In the genomic region with DNA sequence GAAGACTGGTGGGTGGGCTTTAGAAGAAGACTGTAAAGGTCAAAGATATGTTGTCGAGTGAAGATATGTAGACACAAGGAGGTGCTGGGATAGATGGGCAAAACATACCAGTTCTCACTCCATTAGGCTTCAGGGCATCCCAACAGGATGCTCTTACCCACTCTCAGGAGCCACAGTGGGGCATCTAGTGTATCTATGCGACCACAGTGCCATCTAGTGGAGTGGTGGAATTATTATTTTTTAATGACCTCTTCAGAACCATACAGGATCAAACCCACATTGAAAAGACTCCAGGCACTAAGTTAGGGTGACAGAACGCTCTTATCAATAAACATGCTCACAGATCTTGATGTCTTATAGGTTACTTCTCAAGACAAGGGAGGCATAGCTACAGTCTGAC, we compare ENCODE assay signal across 7 mouse cellular contexts.
DNase-seq lines count a peak whose midpoint lies in the region; ATAC-seq lines count a peak whose summit lies in the region.

No protein-coding gene starts in this region.

- DNase-seq in urinary bladder, postnatal 36 days (ENCODE audit: low spot score in 2 of 2) = peak; percentile 28 to 31
- DNase-seq in urinary bladder, adult 2 months (ENCODE audit: low spot score) = no peak
- DNase-seq in adrenal gland, postnatal 36 days = peak; percentile 41 to 64
- DNase-seq in limb, embryonic 11.5 days (ENCODE audit: low spot score) = peak; percentile 81
- DNase-seq in naive thymus-derived CD4-positive, alpha-beta T cell, adult 2 months (ENCODE audit: low read depth) = peak; percentile 57

- no peak for ATAC-seq in embryonic facial prominence, embryonic 13.5 days (ENCODE audit: insufficient number of reproducible peaks, insufficient read depth, low FRiP score, low TSS enrichment, low read depth)
- ATAC-seq in hindbrain, embryonic 15.5 days (ENCODE audit: low FRiP score, low read depth) = 0 out of 2 replicates have a peak, but pooled peaks have one; percentile 49
- peak; percentile 52; the same call in 1 of the 2 replicates for ATAC-seq in limb, embryonic 11.5 days (ENCODE audit: insufficient number of reproducible peaks, low FRiP score, low TSS enrichment, low read depth)

- 34% methylated on average over 3 of the region's 3 CpGs for WGBS in embryonic facial prominence, embryonic 13.5 days
- 49% methylated on average over 3 of the region's 3 CpGs for WGBS in hindbrain, embryonic 15.5 days
- 39% methylated on average over 3 of the region's 3 CpGs for whole genome bisulfite sequencing in limb, embryonic 11.5 days

- peaks cover 64% of the 10 kb centered on the region for H3K4me1 ChIP-seq in embryonic facial prominence, embryonic 13.5 days
- H3K4me1 ChIP-seq in hindbrain, embryonic 15.5 days (replicated peaks) = 0 out of 2 replicates have a peak, but pooled peaks cover 7% of the 10 kb centered on the region
- H3K4me1 ChIP-seq in limb, embryonic 11.5 days (ENCODE audit: control insufficient read depth, insufficient read depth, low read length) = peaks cover 47% of the 10 kb centered on the region

- no peak overlapping the region for H3K9ac ChIP-seq in embryonic facial prominence, embryonic 13.5 days
- H3K9ac ChIP-seq in hindbrain, embryonic 15.5 days = no peak overlapping the region
- no peak overlapping the region for H3K9ac ChIP-seq in limb, embryonic 11.5 days (ENCODE audit: low read length)

- no peaks in the 10 kb centered on the region for H3K9me3 ChIP-seq in embryonic facial prominence, embryonic 13.5 days
- H3K9me3 ChIP-seq in hindbrain, embryonic 15.5 days = no peaks in the 10 kb centered on the region
- no peaks in the 10 kb centered on the region for H3K9me3 ChIP-seq in limb, embryonic 11.5 days (ENCODE audit: control insufficient read depth, low read length)

- no peak overlapping the region for H3K4me2 ChIP-seq in embryonic facial prominence, embryonic 13.5 days
- H3K4me2 ChIP-seq in hindbrain, embryonic 15.5 days = no peak overlapping the region
- no peak overlapping the region for H3K4me2 ChIP-seq in limb, embryonic 11.5 days (ENCODE audit: low read depth, severe bottlenecking)

- H3K4me3 ChIP-seq in embryonic facial prominence, embryonic 13.5 days = no peak overlapping the region
- no peak overlapping the region for H3K4me3 ChIP-seq in hindbrain, embryonic 15.5 days
- no peak overlapping the region for H3K4me3 ChIP-seq in limb, embryonic 11.5 days (ENCODE audit: low read depth, low read length)

- H3K36me3 ChIP-seq in embryonic facial prominence, embryonic 13.5 days = no peaks in the 10 kb centered on the region
- no peaks in the 10 kb centered on the region for H3K36me3 ChIP-seq in hindbrain, embryonic 15.5 days
- H3K36me3 ChIP-seq in limb, embryonic 11.5 days (ENCODE audit: control insufficient read depth, insufficient read depth, low read length) = no peaks in the 10 kb centered on the region

- H3K27me3 ChIP-seq in embryonic facial prominence, embryonic 13.5 days = no peaks in the 10 kb centered on the region
- H3K27me3 ChIP-seq in hindbrain, embryonic 15.5 days = no peaks in the 10 kb centered on the region
- no peaks in the 10 kb centered on the region for H3K27me3 ChIP-seq in limb, embryonic 11.5 days (ENCODE audit: control insufficient read depth, insufficient read depth, low read length)

- H3K27ac ChIP-seq in embryonic facial prominence, embryonic 13.5 days = peak overlapping the region; percentile 82
- no peak overlapping the region for H3K27ac ChIP-seq in hindbrain, embryonic 15.5 days (replicated peaks)
- no peak overlapping the region for H3K27ac ChIP-seq in limb, embryonic 11.5 days (replicated peaks; ENCODE audit: low read depth, low read length)
